Mouse (Mus musculus) intestine, embryonic 14.5 days (tissue): ENCODE results near the gene Scn9a. TPM values are rescaled to one million over a fixed set of nuclear protein-coding genes. Genes with fewer than 3 reads are reported as not detected.

Source experiments
- ATAC-seq: fragments of 200-750 bp; cut with Nextera tagmentation; replicated peaks from 2 replicates; pipeline ENCODE4 v1.8.0; 2017; ENCODE audit warnings: low read depth, moderate number of reproducible peaks, moderate TSS enrichment, moderate library complexity; ENCODE audit not compliant: low FRiP score, low TSS enrichment
- DNase-seq: peaks from one replicate; pipeline ENCODE4 v3.0.0-alpha.2; 2018; ENCODE audit warnings: low spot score
- H3K27ac ChIP-seq: fragments of 300-500 bp; sonication (generic); 2 replicates; pipeline ENCODE4 v1.5.1; 2014; ENCODE audit warnings: low read depth, mild to moderate bottlenecking, control low read depth
- H3K27me3 ChIP-seq: fragments of 300-500 bp; sonication (generic); replicated peaks from 2 replicates; pipeline ENCODE4 v1.6.1; 2014; ENCODE audit warnings: low read length, control low read depth; ENCODE audit not compliant: control insufficient read depth, insufficient read depth
- H3K36me3 ChIP-seq: fragments of 300-500 bp; sonication (generic); 2 replicates; pipeline ENCODE4 v1.6.1; 2014; ENCODE audit warnings: low read length, control low read depth; ENCODE audit not compliant: control insufficient read depth, insufficient read depth
- H3K4me1 ChIP-seq: fragments of 300-500 bp; sonication (generic); replicated peaks from 2 replicates; pipeline ENCODE4 v1.6.1; 2014; ENCODE audit warnings: low read length, control low read depth, mixed read lengths; ENCODE audit not compliant: control insufficient read depth, insufficient read depth
- H3K4me2 ChIP-seq: fragments of 300-500 bp; sonication (generic); 2 replicates; pipeline ENCODE4 v1.6.1; 2014; ENCODE audit warnings: low read length
- H3K4me3 ChIP-seq: fragments of 300-500 bp; sonication (generic); 2 replicates; pipeline ENCODE4 v1.5.1; 2014; ENCODE audit warnings: low read depth, low read length, control low read depth, mixed read lengths
- H3K9ac ChIP-seq: fragments of 300-500 bp; sonication (generic); 2 replicates; pipeline ENCODE4 v1.6.1; 2014; ENCODE audit warnings: mild to moderate bottlenecking, low read length
- H3K9me3 ChIP-seq: fragments of 300-500 bp; sonication (generic); 2 replicates; pipeline ENCODE4 v1.6.1; 2016; ENCODE audit warnings: low read length, control low read depth; ENCODE audit not compliant: control insufficient read depth
- WGBS: fragments of 180-500 bp; shearing (Covaris S2); extraction: QIAGEN DNeasy Blood & Tissue Kit; methylation state at CpG from one replicate; pipeline ENCODE4 v1.1.7; 2014; 5-methylcytosine and 5-hydroxymethylcytosine counted together
- polyA plus RNA-seq: library from polyadenylated mRNA; unstranded; fragments of >200 nt; fragmentation: Nextera tagmentation; extraction: Ambion mirVana; gene quantifications from 2 replicates; pipeline ENCODE4 v1.2.1, GENCODE M21; 2014

Scn9a gene
- polyA plus RNA-seq, 1 experiment from 2014 or later, result 1.2 TPM

- ATAC-seq, result no peak
- DNase-seq, result no peak
- Histone ChIP-seq H3K9ac (no peak overlapping the region), H3K4me1 (no peaks in the 10 kb centered on the region), H3K27ac (no peak overlapping the region), H3K27me3 (no peaks in the 10 kb centered on the region), H3K9me3 (no peaks in the 10 kb centered on the region), H3K36me3 (no peaks in the 10 kb centered on the region), H3K4me2 (no peak overlapping the region), H3K4me3 (no peak overlapping the region)
- 59% methylated on average over 2 of the region's 2 CpGs for WGBS
These were observed 156.4 kb downstream of the Scn9a start for GRCm38 (mm10) chr2:66478395-66478794.

- H3K4me1 ChIP-seq, result no peaks in the 10 kb centered on the region
- 51% methylated on average over 3 of the region's 3 CpGs for WGBS
- no peak overlapping the region for H3K4me3 ChIP-seq
- H3K4me2 ChIP-seq, result no peak overlapping the region
- ATAC-seq (no peak), DNase-seq (no peak)
- H3K9me3 ChIP-seq, result no peaks in the 10 kb centered on the region
- no peak overlapping the region for H3K9ac ChIP-seq
- H3K36me3 ChIP-seq, result no peaks in the 10 kb centered on the region
- H3K27ac ChIP-seq, result no peak overlapping the region
- no peaks in the 10 kb centered on the region for H3K27me3 ChIP-seq
These were observed 161.5 kb downstream of the Scn9a start for GRCm38 (mm10) chr2:66473181-66473822.

GRCm38 (mm10) chr2:66465484-66465883 is 169.3 kb downstream of the Scn9a start:
- H3K36me3 ChIP-seq, result no peaks in the 10 kb centered on the region

GRCm38 (mm10) chr2:66464874-66465458 is 169.8 kb downstream of the Scn9a start:
- no peak for ATAC-seq
- DNase-seq, result no peak
- 72% methylated on average over 2 of the region's 2 CpGs for WGBS

More at GRCm38 (mm10) chr2:66465484-66465883, 169.3 kb downstream of the Scn9a start:
- no peak overlapping the region for H3K4me2 ChIP-seq
- no peaks in the 10 kb centered on the region for H3K9me3 ChIP-seq
- H3K27me3 ChIP-seq, result no peaks in the 10 kb centered on the region
- no peak overlapping the region for H3K4me3 ChIP-seq
- ATAC-seq (no peak), DNase-seq (no peak)
- no peak overlapping the region for H3K9ac ChIP-seq
- H3K27ac ChIP-seq, result no peak overlapping the region
- H3K4me1 ChIP-seq, result no peaks in the 10 kb centered on the region
- WGBS, result 56% methylated on average over 3 of the region's 3 CpGs

GRCm38 (mm10) chr2:66463916-66464315 is 170.8 kb downstream of the Scn9a start:
- H3K27me3 ChIP-seq, result no peaks in the 10 kb centered on the region
- no peak overlapping the region for H3K4me2 ChIP-seq
- no peak overlapping the region for H3K9ac ChIP-seq
- H3K27ac ChIP-seq, result no peak overlapping the region
- H3K9me3 ChIP-seq, result no peaks in the 10 kb centered on the region
- no peaks in the 10 kb centered on the region for H3K4me1 ChIP-seq
- H3K4me3 ChIP-seq, result no peak overlapping the region
- WGBS, result 93% methylated on average over 6 of the region's 6 CpGs
- DNase-seq, result no peak
- H3K36me3 ChIP-seq, result no peaks in the 10 kb centered on the region
- ATAC-seq, result no peak

More at GRCm38 (mm10) chr2:66464874-66465458, 169.8 kb downstream of the Scn9a start:
- Histone ChIP-seq H3K27me3 (no peaks in the 10 kb centered on the region), H3K9me3 (no peaks in the 10 kb centered on the region), H3K36me3 (no peaks in the 10 kb centered on the region), H3K9ac (no peak overlapping the region), H3K4me3 (no peak overlapping the region), H3K27ac (no peak overlapping the region), H3K4me1 (no peaks in the 10 kb centered on the region), H3K4me2 (no peak overlapping the region)

GRCm38 (mm10) chr2:66462458-66462857 is 172.3 kb downstream of the Scn9a start:
- H3K4me3 ChIP-seq, result no peak overlapping the region
- 89% methylated on average over 1 of the region's 1 CpGs for WGBS

GRCm38 (mm10) chr2:66440711-66441110 is 194.1 kb downstream of the Scn9a start, which contains the start of gene Scn1a:
Gene Scn1a, minus strand, starts transcription at chr2:66440840.
- ATAC-seq (no peak), DNase-seq (no peak)
- Histone ChIP-seq H3K4me2 (peak within 1 kb of the TSS; percentile 53), H3K4me3 (0 out of 2 replicates have a peak within 1 kb of the TSS, but pooled peaks have one; percentile 19), H3K27me3 (no peaks in the 10 kb centered on the region), H3K36me3 (no peaks in the 10 kb centered on the region), H3K27ac (no peak within 1 kb of the TSS), H3K9me3 (no peaks in the 10 kb centered on the region), H3K4me1 (no peaks in the 10 kb centered on the region), H3K9ac (no peak within 1 kb of the TSS)
- 11% methylated on average over 7 of the region's 7 CpGs for WGBS

More at GRCm38 (mm10) chr2:66462458-66462857, 172.3 kb downstream of the Scn9a start:
- no peaks in the 10 kb centered on the region for H3K27me3 ChIP-seq
- no peak overlapping the region for H3K4me2 ChIP-seq
- ATAC-seq (no peak), DNase-seq (no peak)
- H3K36me3 ChIP-seq, result no peaks in the 10 kb centered on the region
- H3K27ac ChIP-seq, result no peak overlapping the region
- H3K9me3 ChIP-seq, result no peaks in the 10 kb centered on the region
- H3K9ac ChIP-seq, result no peak overlapping the region
- no peaks in the 10 kb centered on the region for H3K4me1 ChIP-seq

- H3K27me3 ChIP-seq, result no peaks in the 10 kb centered on the region
- no peak overlapping the region for H3K27ac ChIP-seq
- no peaks in the 10 kb centered on the region for H3K9me3 ChIP-seq
- WGBS, result 8% methylated on average over 21 of the region's 21 CpGs
- no peaks in the 10 kb centered on the region for H3K4me1 ChIP-seq
- 0 out of 2 replicates have a peak overlapping the region, but pooled peaks have one; percentile 19 for H3K4me3 ChIP-seq
- no peak overlapping the region for H3K9ac ChIP-seq
- DNase-seq, result peak; percentile 60
- ATAC-seq, result 0 out of 2 replicates have a peak, but pooled peaks have one; percentile 27
- H3K36me3 ChIP-seq, result no peaks in the 10 kb centered on the region
- H3K4me2 ChIP-seq, result peak overlapping the region; percentile 53
These were observed 194.8 kb downstream of the Scn9a start for GRCm38 (mm10) chr2:66439764-66440471.
